Mouse (Mus musculus): ENCODE data around the gene Maml2. TPM values are rescaled to one million over a fixed set of nuclear protein-coding genes. Genes with fewer than 3 reads are reported as not detected.

Maml2 gene
- polyA plus RNA-seq, 1 experiment from 2014 or later = 4.3 TPM

DNA sequence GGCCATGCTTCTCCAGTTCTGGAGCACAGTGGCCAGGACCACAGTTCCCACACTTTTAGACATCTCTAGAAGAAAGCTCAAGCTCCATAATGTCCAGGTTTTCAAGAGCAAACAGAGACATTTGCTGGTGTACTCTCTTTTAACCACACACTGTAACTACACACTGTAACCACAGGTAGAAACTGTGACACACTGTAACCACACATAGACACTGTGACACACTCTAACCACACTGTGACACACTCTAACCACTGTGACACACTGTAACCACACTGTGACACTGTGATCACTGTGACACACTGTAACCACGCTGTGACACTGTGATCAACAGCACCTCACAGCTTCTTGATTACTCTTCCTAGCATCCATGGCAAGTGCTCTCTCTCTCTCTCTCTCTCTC is 148.5 kb downstream of the Maml2 start:
- 85% methylated on average over 1 of the region's 1 CpGs for WGBS
- ATAC-seq (ENCODE audit: low FRiP score, low TSS enrichment) = no peak

GRCm38 (mm10) chr9:13446703-13447285 is 149.0 kb downstream of the Maml2 start, which contains the start of gene Gm17571:
TSS of gene Gm17571 (minus strand) at chr9:13446753.
- DNase-seq (ENCODE audit: low spot score) (no peak), ATAC-seq (ENCODE audit: low FRiP score, low TSS enrichment) (no peak)
- Histone ChIP-seq H3K27ac (replicated peaks) (no peak within 1 kb of the TSS), H3K9ac (ENCODE audit: low read length) (no peak within 1 kb of the TSS), H3K36me3 (ENCODE audit: control insufficient read depth, insufficient read depth, low read length) (no peaks in the 10 kb centered on the region), H3K4me1 (replicated peaks; ENCODE audit: control insufficient read depth, insufficient read depth) (0 out of 2 replicates have a peak, but pooled peaks cover 2% of the 10 kb centered on the region), H3K27me3 (ENCODE audit: control insufficient read depth, insufficient read depth, low read length) (no peaks in the 10 kb centered on the region), H3K4me3 (ENCODE audit: low read depth, low read length) (no peak within 1 kb of the TSS), H3K4me2 (replicated peaks; ENCODE audit: low read depth) (no peak within 1 kb of the TSS), H3K9me3 (ENCODE audit: control insufficient read depth, low read length) (no peaks in the 10 kb centered on the region)
- WGBS = 41% methylated on average over 4 of the region's 4 CpGs
- TF ChIP-seq EP300 (optimal IDR thresholded peaks at IDR 0.05) = no peak

More for the DNA sequence above, 148.5 kb downstream of the Maml2 start:
- H3K9me3 ChIP-seq (ENCODE audit: control insufficient read depth, low read length) = no peaks in the 10 kb centered on the region
- DNase-seq (ENCODE audit: low spot score) = no peak
- H3K27me3 ChIP-seq (ENCODE audit: control insufficient read depth, insufficient read depth, low read length) = no peaks in the 10 kb centered on the region
- no peaks in the 10 kb centered on the region for H3K36me3 ChIP-seq (ENCODE audit: control insufficient read depth, insufficient read depth, low read length)
- TF ChIP-seq EP300 (optimal IDR thresholded peaks at IDR 0.05) (no peak), CTCF (IDR thresholded peaks at IDR 0.05; ENCODE audit: low read depth) (no peak)
- no peak overlapping the region for H3K27ac ChIP-seq (replicated peaks)
- no peak overlapping the region for H3K4me2 ChIP-seq (replicated peaks; ENCODE audit: low read depth)
- no peak overlapping the region for H3K9ac ChIP-seq (ENCODE audit: low read length)
- no peak overlapping the region for H3K4me3 ChIP-seq (ENCODE audit: low read depth, low read length)
- H3K4me1 ChIP-seq (replicated peaks; ENCODE audit: control insufficient read depth, insufficient read depth) = 0 out of 2 replicates have a peak, but pooled peaks cover 2% of the 10 kb centered on the region

DNA sequence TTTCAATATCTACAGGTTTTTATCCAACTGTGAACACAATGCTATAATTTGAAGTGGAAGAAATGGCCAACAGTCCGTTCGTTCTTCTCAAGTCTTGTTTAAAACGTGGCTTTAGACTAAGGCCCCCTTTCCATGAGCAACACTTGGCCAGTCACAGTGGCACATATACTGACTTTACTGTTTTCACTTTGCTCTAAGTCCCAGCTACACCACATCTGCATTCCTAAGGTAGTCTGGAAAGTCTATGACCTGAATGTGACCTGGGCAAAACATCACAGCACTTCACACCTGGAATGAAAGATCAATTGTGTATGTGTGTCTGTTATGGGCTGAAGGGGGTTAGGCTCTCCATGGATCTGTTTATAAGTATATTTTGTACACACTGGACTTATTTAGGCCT is 151.0 kb downstream of the Maml2 start:
- Histone ChIP-seq H3K4me2 (replicated peaks; ENCODE audit: low read depth) (no peak overlapping the region), H3K9ac (ENCODE audit: low read length) (no peak overlapping the region), H3K27ac (replicated peaks) (no peak overlapping the region), H3K9me3 (ENCODE audit: control insufficient read depth, low read length) (no peaks in the 10 kb centered on the region), H3K36me3 (ENCODE audit: control insufficient read depth, insufficient read depth, low read length) (no peaks in the 10 kb centered on the region), H3K27me3 (ENCODE audit: control insufficient read depth, insufficient read depth, low read length) (no peaks in the 10 kb centered on the region), H3K4me1 (replicated peaks; ENCODE audit: control insufficient read depth, insufficient read depth) (no peaks in the 10 kb centered on the region), H3K4me3 (ENCODE audit: low read depth, low read length) (no peak overlapping the region)
- ATAC-seq (ENCODE audit: low FRiP score, low TSS enrichment) (no peak), DNase-seq (ENCODE audit: low spot score) (no peak)
- 77% methylated on average over 3 of the region's 3 CpGs for WGBS
- TF ChIP-seq EP300 (optimal IDR thresholded peaks at IDR 0.05) (no peak), CTCF (IDR thresholded peaks at IDR 0.05; ENCODE audit: low read depth) (no peak)

- WGBS = 16% methylated on average over 7 of the region's 7 CpGs
- ATAC-seq (ENCODE audit: low FRiP score, low TSS enrichment) (peak; percentile 56; the same call in 1 of the 2 replicates), DNase-seq (ENCODE audit: low spot score) (peak; percentile 37)
- Histone ChIP-seq H3K36me3 (ENCODE audit: control insufficient read depth, insufficient read depth, low read length) (no peaks in the 10 kb centered on the region), H3K9ac (ENCODE audit: low read length) (no peak overlapping the region), H3K4me1 (replicated peaks; ENCODE audit: control insufficient read depth, insufficient read depth) (0 out of 2 replicates have a peak, but pooled peaks cover 2% of the 10 kb centered on the region), H3K27ac (replicated peaks) (no peak overlapping the region), H3K27me3 (ENCODE audit: control insufficient read depth, insufficient read depth, low read length) (no peaks in the 10 kb centered on the region), H3K4me2 (replicated peaks; ENCODE audit: low read depth) (no peak overlapping the region), H3K4me3 (ENCODE audit: low read depth, low read length) (no peak overlapping the region), H3K9me3 (ENCODE audit: control insufficient read depth, low read length) (no peaks in the 10 kb centered on the region)
- TF ChIP-seq EP300 (optimal IDR thresholded peaks at IDR 0.05) = no peak
- TF ChIP-seq CTCF (IDR thresholded peaks at IDR 0.05; ENCODE audit: low read depth) = no peak
Observed at GRCm38 (mm10) chr9:13454651-13455123, 156.9 kb downstream of the Maml2 start.

DNA sequence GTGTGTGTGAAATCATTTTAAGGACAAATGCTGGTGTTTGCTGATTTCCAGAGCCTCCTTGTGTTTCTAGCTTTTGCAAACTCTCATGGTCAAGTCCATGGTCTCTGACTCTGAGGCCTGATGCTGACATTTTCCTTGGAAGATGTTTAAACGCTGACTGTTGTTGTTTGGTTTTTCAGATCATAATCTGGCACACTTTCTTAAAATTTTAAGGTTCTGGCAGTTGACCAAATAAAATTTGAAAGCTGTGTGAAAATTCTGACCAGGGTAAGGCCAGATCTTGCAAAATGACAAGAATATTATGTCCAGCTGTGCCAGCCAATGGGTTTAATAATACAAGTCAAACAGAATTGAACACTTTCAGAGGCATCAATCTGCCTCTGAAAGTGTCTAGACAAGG is 157.5 kb downstream of the Maml2 start:
- ATAC-seq (ENCODE audit: low FRiP score, low TSS enrichment) = no peak
- TF ChIP-seq CTCF (IDR thresholded peaks at IDR 0.05; ENCODE audit: low read depth) (no peak), EP300 (optimal IDR thresholded peaks at IDR 0.05) (no peak)

DNA sequence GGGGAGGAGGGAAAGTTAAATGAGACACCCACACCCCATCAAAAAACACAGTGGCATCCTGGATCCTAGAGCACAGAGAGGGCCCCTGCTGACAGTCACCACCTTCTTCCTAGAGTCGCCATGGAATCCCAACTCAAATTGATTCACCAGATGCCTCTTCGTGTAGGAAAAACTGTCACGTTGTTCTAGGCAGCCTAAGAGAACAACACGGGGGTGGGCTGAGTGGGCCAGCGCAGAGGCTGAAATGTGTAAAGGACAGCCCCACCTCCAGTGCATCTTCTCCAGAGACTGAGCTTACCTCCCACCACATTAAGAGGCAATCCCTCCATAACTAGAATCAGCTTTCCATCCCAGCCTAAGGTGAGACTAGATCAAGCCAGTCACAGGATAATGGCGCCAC is 160.0 kb downstream of the Maml2 start:
- H3K36me3 ChIP-seq (ENCODE audit: control insufficient read depth, insufficient read depth, low read length) = no peaks in the 10 kb centered on the region
- TF ChIP-seq CTCF (IDR thresholded peaks at IDR 0.05; ENCODE audit: low read depth) (no peak), EP300 (optimal IDR thresholded peaks at IDR 0.05) (no peak)
- H3K4me2 ChIP-seq (replicated peaks; ENCODE audit: low read depth) = no peak overlapping the region
- 89% methylated on average over 6 of the region's 6 CpGs for WGBS
- no peak for ATAC-seq (ENCODE audit: low FRiP score, low TSS enrichment)
- H3K27ac ChIP-seq (replicated peaks) = no peak overlapping the region
- no peak for DNase-seq (ENCODE audit: low spot score)
- H3K9ac ChIP-seq (ENCODE audit: low read length) = no peak overlapping the region
- H3K4me3 ChIP-seq (ENCODE audit: low read depth, low read length) = no peak overlapping the region
- no peaks in the 10 kb centered on the region for H3K27me3 ChIP-seq (ENCODE audit: control insufficient read depth, insufficient read depth, low read length)
- H3K9me3 ChIP-seq (ENCODE audit: control insufficient read depth, low read length) = no peaks in the 10 kb centered on the region
- 0 out of 2 replicates have a peak, but pooled peaks cover 2% of the 10 kb centered on the region for H3K4me1 ChIP-seq (replicated peaks; ENCODE audit: control insufficient read depth, insufficient read depth)

More for the DNA sequence above, 157.5 kb downstream of the Maml2 start:
- H3K9ac ChIP-seq (ENCODE audit: low read length) = no peak overlapping the region
- H3K27ac ChIP-seq (replicated peaks) = no peak overlapping the region
- H3K9me3 ChIP-seq (ENCODE audit: control insufficient read depth, low read length) = no peaks in the 10 kb centered on the region
- H3K27me3 ChIP-seq (ENCODE audit: control insufficient read depth, insufficient read depth, low read length) = no peaks in the 10 kb centered on the region
- WGBS = 21% methylated on average over 1 of the region's 1 CpGs
- H3K4me2 ChIP-seq (replicated peaks; ENCODE audit: low read depth) = no peak overlapping the region
- no peak for DNase-seq (ENCODE audit: low spot score)
- H3K36me3 ChIP-seq (ENCODE audit: control insufficient read depth, insufficient read depth, low read length) = no peaks in the 10 kb centered on the region
- 0 out of 2 replicates have a peak, but pooled peaks cover 2% of the 10 kb centered on the region for H3K4me1 ChIP-seq (replicated peaks; ENCODE audit: control insufficient read depth, insufficient read depth)
- no peak overlapping the region for H3K4me3 ChIP-seq (ENCODE audit: low read depth, low read length)

All from stomach, postnatal 0 days (tissue).